Mouse (Mus musculus) common myeloid progenitor, adult 5-6 weeks (primary cell): ENCODE measurements around the gene Hmces. TPM values are rescaled to one million over a fixed set of nuclear protein-coding genes. Genes with fewer than 3 reads are reported as not detected.
A peak's percentile ranks its signal among the peaks of the same experiment; 100 is the strongest.
"Not testable (repeated sequence)": the region's sequence is repeated elsewhere in the genome, so short reads cannot be mapped to it uniquely, and the experiment has no call there.

ENCODE experiments used
- ATAC-seq: replicated peaks from 2 replicates; pipeline ENCODE4 v1.8.0; 2016; ENCODE audit warnings: low read depth, mild to moderate bottlenecking, moderate TSS enrichment, inconsistent platforms; ENCODE audit not compliant: poor library complexity, severe bottlenecking
- total RNA-seq: library from RNA; stranded (forward); fragments of 200-1000, 187-1606 nt; gene quantifications from 2 replicates; pipeline ENCODE4 v1.2.3, GENCODE M21; 2017

Gene Hmces
- total RNA-seq, 1 experiment from 2014 or later = 44.9 TPM

GRCm38 (mm10) chr6:87911559-87911958 is 2.2 kb upstream of the Hmces start:
- ATAC-seq = no peak

- ATAC-seq = peak; percentile 26
Observed at GRCm38 (mm10) chr6:87914326-87915102, 779 bp downstream of the Hmces start.

DNA sequence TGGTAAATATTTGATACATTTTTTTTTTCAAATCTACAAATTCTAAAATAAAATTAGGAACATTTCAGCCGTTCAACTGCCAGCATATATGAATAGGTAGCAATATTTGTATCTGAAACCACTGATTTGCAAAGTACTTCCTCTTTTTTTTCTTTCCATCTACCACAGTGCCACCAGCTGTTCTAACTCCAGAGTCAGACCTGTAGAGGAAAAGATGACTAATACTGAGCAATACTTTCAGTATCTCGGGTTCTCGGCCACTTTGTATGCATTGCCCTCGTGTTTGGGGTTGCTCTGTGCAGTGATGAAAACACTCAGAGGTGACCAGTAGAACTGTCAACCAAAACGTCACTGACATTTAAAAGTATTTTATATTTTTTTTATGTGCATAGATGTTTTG is 2.2 kb downstream of the Hmces start:
- peak; percentile 81 for ATAC-seq

GRCm38 (mm10) chr6:87921201-87921600 is 7.5 kb downstream of the Hmces start:
- ATAC-seq = no peak

GRCm38 (mm10) chr6:87923624-87924023 is 9.9 kb downstream of the Hmces start:
- 0 out of 2 replicates have a peak, but pooled peaks have one; percentile 32 for ATAC-seq

DNA sequence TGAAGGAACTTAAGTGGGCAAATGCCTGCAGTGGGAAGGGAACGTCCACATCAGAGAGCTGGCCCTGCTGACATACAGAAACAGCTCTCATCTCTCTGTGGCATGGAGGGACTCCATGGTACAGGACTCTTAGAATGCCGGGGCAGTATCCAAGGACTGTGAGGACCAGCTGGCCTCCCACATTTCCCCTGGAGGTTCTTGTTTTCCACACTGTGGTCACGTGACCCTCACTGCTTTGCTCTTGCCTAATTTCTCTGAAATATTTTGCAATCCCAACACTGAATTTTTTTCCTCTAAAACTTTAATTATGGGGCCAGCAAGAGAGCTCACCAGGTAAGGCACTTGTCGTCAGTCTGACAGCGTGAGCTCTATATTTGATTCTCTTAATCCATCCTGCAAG is 21.3 kb downstream of the Hmces start:
- no peak for ATAC-seq

GRCm38 (mm10) chr6:87937178-87937788 is 23.5 kb downstream of the Hmces start:
- ATAC-seq = no peak

GRCm38 (mm10) chr6:87938941-87939340 is 25.2 kb downstream of the Hmces start:
- ATAC-seq = no peak

DNA sequence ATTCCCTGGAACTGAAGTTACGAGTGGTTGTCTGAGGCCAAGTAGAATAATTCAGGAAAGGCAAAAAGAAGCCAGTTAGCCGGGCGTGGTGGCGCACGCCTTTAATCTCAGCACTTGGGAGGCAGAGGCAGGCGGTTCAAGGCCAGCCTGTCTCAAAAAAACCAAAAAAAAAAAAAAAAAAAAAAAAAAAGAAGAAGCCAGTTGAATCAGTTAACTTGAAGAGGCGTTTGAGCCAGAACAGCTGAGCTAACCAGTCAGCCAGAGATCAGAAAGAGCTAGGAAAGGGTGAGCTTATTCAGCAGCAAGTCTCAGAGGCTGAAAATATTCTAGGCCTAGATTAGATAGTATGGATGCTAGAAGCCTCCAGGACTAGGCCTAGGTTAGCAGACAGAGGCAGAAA is 28.4 kb downstream of the Hmces start:
- no peak for ATAC-seq

- ATAC-seq = not testable (repeated sequence)
Observed at GRCm38 (mm10) chr6:87962457-87962856, 48.7 kb downstream of the Hmces start.

GRCm38 (mm10) chr6:87970041-87970440 is 56.3 kb downstream of the Hmces start:
- no peak for ATAC-seq

- no peak for ATAC-seq
Observed at GRCm38 (mm10) chr6:87979728-87980127, 66.0 kb downstream of the Hmces start.

DNA sequence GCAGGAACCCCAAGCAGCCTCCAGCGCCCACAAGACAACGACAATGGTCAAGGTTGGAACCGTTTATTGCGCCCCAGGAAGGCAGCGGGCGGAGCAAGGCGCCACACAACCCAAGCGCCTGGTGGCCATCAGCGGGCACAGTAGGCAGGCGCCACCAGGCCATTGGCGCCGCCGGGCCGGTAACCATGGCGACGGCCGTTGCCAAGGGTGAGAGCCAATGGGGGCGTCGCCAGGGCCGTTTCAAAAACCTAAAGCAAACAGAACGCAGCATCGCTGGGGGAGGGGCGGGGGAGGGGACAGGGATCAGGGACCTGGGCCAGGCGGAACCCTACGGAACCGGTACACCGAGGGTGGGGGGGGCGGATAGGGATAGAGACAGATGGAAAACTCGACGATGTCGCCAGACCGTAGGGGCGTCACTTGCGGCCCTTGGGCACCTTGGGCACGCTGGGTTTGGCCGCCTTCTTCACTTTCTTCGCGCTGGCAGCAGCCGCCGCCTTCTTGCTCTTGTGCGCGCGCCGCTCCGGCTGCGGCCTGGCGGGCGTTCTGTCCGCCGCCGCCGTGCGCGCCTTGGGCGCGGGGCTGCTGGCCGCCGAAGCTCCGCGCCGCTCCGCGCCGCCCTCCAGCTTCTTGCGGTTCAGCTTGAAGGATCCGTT is 66.8 kb downstream of the Hmces start:
- ATAC-seq = peak; percentile 91

DNA sequence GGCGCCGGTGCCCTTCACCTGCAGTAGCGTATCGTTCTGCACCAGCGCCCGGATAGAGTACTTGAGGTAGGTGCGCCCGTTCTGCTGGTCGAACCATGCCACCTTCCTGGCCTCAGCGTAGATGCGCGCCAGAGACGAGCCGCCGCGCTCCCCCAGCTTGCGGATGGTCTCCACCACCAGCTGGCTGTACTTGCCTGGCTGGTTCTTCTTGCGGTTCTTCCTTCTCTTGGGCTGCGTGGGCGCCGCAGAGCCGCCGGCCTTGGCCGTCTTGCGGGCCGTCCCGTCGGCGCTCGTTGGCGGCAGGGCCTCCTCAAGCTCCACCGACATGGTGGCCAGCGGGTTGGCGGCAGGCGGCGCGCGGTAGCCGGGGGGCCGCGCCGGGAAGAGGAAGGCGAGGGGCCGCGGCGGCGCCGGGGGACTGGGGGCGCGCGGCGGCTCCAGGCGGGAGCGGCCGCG is 67.3 kb downstream of the Hmces start:
- ATAC-seq = no peak; the same call in 1 of the 2 replicates

GRCm38 (mm10) chr6:87981547-87982256 is 68.0 kb downstream of the Hmces start, which contains the start of gene H1fx:
H1fx (minus strand) TSS chr6:87981637.
- ATAC-seq = peak; percentile 40

DNA sequence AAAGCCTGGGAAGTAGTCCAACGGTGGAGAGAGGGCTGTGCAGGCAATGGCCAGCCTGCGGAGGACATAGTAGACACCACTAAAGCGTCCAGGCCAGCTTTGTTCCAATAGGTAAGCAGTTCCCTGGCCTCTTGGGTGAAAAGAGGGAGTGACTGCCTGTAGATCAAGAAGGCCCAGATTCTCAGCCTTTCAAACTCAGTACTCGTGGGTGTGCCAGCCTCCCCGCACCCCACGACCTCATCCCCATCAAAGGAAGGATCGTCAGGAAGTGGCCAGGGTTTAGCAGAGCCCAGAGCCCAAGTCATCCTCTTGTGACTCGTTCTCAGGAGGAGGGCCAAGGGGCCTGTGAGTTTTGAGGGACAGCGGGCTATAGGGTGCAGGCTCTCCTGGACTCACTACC is 68.8 kb downstream of the Hmces start:
- no peak for ATAC-seq
